ENCODE assay signal across 8 mouse cellular contexts in genomic region chr1:36071176-36071575, GRCm38 (mm10). TPM values are rescaled to one million over a fixed set of nuclear protein-coding genes. Genes with fewer than 3 reads are reported as not detected.
DNase-seq lines count a peak whose midpoint lies in the region; ATAC-seq and TF ChIP-seq lines count a peak whose summit lies in the region.

No protein-coding gene starts in this region.

- no peaks in the 10 kb centered on the region for H3K27me3 ChIP-seq in lung, embryonic 14.5 days (ENCODE audit: insufficient read depth, low read length)
- H3K27me3 ChIP-seq in embryonic facial prominence, embryonic 15.5 days, result no peaks in the 10 kb centered on the region
- H3K27me3 ChIP-seq in intestine, embryonic 16.5 days (replicated peaks; ENCODE audit: control insufficient read depth, insufficient read depth, low read length), result no peaks in the 10 kb centered on the region
- H3K27me3 ChIP-seq in neural tube, embryonic 14.5 days (ENCODE audit: control insufficient read depth, insufficient read depth, low read length), result no peaks in the 10 kb centered on the region

- peak overlapping the region; percentile 94 for H3K4me2 ChIP-seq in lung, embryonic 14.5 days
- H3K4me2 ChIP-seq in embryonic facial prominence, embryonic 15.5 days (replicated peaks), result peak overlapping the region; percentile 93
- H3K4me2 ChIP-seq in intestine, embryonic 16.5 days (ENCODE audit: low read depth, low read length), result peak overlapping the region; percentile 87
- peak overlapping the region; percentile 98 for H3K4me2 ChIP-seq in neural tube, embryonic 14.5 days (ENCODE audit: low read depth, low read length)

- peaks cover 17% of the 10 kb centered on the region; the same call in 1 of the 2 replicates for H3K36me3 ChIP-seq in lung, embryonic 14.5 days (ENCODE audit: insufficient read depth)
- peaks cover 4% of the 10 kb centered on the region; the same call in 1 of the 2 replicates for H3K36me3 ChIP-seq in embryonic facial prominence, embryonic 15.5 days
- no peaks in the 10 kb centered on the region for H3K36me3 ChIP-seq in intestine, embryonic 16.5 days (ENCODE audit: control insufficient read depth, insufficient read depth, low read length)
- no peaks in the 10 kb centered on the region for H3K36me3 ChIP-seq in neural tube, embryonic 14.5 days (ENCODE audit: control insufficient read depth, insufficient read depth, low read length)

- H3K4me1 ChIP-seq in lung, embryonic 14.5 days (ENCODE audit: insufficient read depth), result peaks cover 17% of the 10 kb centered on the region; the same call in 1 of the 2 replicates
- H3K4me1 ChIP-seq in embryonic facial prominence, embryonic 15.5 days, result peaks cover 69% of the 10 kb centered on the region
- peaks cover 75% of the 10 kb centered on the region for H3K4me1 ChIP-seq in intestine, embryonic 16.5 days (ENCODE audit: control insufficient read depth, insufficient read depth, low read length)
- peaks cover 47% of the 10 kb centered on the region for H3K4me1 ChIP-seq in neural tube, embryonic 14.5 days (ENCODE audit: control insufficient read depth, insufficient read depth, low read length)

- H3K27ac ChIP-seq in lung, embryonic 14.5 days (ENCODE audit: low read depth), result no peak overlapping the region
- no peak overlapping the region for H3K27ac ChIP-seq in embryonic facial prominence, embryonic 15.5 days (replicated peaks)
- peak overlapping the region; percentile 65 for H3K27ac ChIP-seq in intestine, embryonic 16.5 days (ENCODE audit: low read length)
- no peak overlapping the region for H3K27ac ChIP-seq in neural tube, embryonic 14.5 days (ENCODE audit: low read depth, low read length)

- H3K4me3 ChIP-seq in lung, embryonic 14.5 days (ENCODE audit: low read depth, low read length), result peak overlapping the region; percentile 78
- peak overlapping the region; percentile 81; the same call in 1 of the 2 replicates for H3K4me3 ChIP-seq in embryonic facial prominence, embryonic 15.5 days (replicated peaks)
- H3K4me3 ChIP-seq in intestine, embryonic 16.5 days (ENCODE audit: low read length), result peak overlapping the region; percentile 80
- H3K4me3 ChIP-seq in neural tube, embryonic 14.5 days (ENCODE audit: low read depth, low read length), result peak overlapping the region; percentile 86

- peak overlapping the region; percentile 75 for H3K9ac ChIP-seq in lung, embryonic 14.5 days
- H3K9ac ChIP-seq in embryonic facial prominence, embryonic 15.5 days, result no peak overlapping the region
- peak overlapping the region; percentile 83; the same call in 1 of the 2 replicates for H3K9ac ChIP-seq in intestine, embryonic 16.5 days (ENCODE audit: low read depth, low read length)
- H3K9ac ChIP-seq in neural tube, embryonic 14.5 days (replicated peaks; ENCODE audit: low read depth, low read length), result no peak overlapping the region; the same call in 1 of the 2 replicates

- ATAC-seq in lung, embryonic 14.5 days (ENCODE audit: insufficient read depth), result no peak
- ATAC-seq in embryonic facial prominence, embryonic 15.5 days (ENCODE audit: insufficient number of reproducible peaks, low FRiP score, low TSS enrichment, low read depth), result no peak
- ATAC-seq in intestine, embryonic 16.5 days, result peak; percentile 13
- ATAC-seq in neural tube, embryonic 14.5 days (ENCODE audit: low read depth), result no peak

- no peak for DNase-seq in lung, embryonic 14.5 days
- no peak for DNase-seq in lung, postnatal 36 days
- DNase-seq in cerebellum, postnatal 4 days (ENCODE audit: low spot score in 2 of 2), result no peak
- no peak for DNase-seq in gastrocnemius, postnatal 14 days
- no peak for DNase-seq in cerebellum, adult 8-10 months

- intact Hi-C loops in gastrocnemius, postnatal 14 days (cut with DNase I; ENCODE audit: low total_unique reads), result loop anchor here (10.0 kb wide), 1 partner anchor 64 kb away; no protein-coding TSS in a partner anchor

- H3K9me3 ChIP-seq in lung, embryonic 14.5 days (ENCODE audit: low read depth, low read length), result no peaks in the 10 kb centered on the region
- no peaks in the 10 kb centered on the region for H3K9me3 ChIP-seq in embryonic facial prominence, embryonic 15.5 days (replicated peaks)
- H3K9me3 ChIP-seq in intestine, embryonic 16.5 days (ENCODE audit: control insufficient read depth, low read length), result no peaks in the 10 kb centered on the region
- H3K9me3 ChIP-seq in neural tube, embryonic 14.5 days (ENCODE audit: control insufficient read depth, low read length), result no peaks in the 10 kb centered on the region

- WGBS in lung, embryonic 14.5 days, result 60% methylated on average over 7 of the region's 7 CpGs
- WGBS in embryonic facial prominence, embryonic 15.5 days, result 57% methylated on average over 7 of the region's 7 CpGs
- 53% methylated on average over 7 of the region's 7 CpGs for WGBS in intestine, embryonic 16.5 days
- WGBS in neural tube, embryonic 14.5 days, result 77% methylated on average over 7 of the region's 7 CpGs

- no peak for TF ChIP-seq CTCF in lung, embryonic 14.5 days (IDR thresholded peaks at IDR 0.05; ENCODE audit: low read depth)

RNA-seq across cellular contexts. Expression of gene Hs6st1, which starts 3.0 kb away (rescaled TPM):
- polyA plus RNA-seq in lung, embryonic 14.5 days (2014; fragmentation: Nextera tagmentation; extraction: Ambion mirVana), result 14.2 and 16.2 TPM in 2 replicates
- 8.3 and 11.2 TPM in 2 replicates for polyA plus RNA-seq in embryonic facial prominence, embryonic 15.5 days (2015; fragmentation: Nextera tagmentation; extraction: Ambion mirVana)
- 3.7 and 4.3 TPM in 2 replicates for polyA plus RNA-seq in intestine, embryonic 16.5 days (2015; fragmentation: Nextera tagmentation; extraction: Ambion mirVana)
- polyA plus RNA-seq in neural tube, embryonic 14.5 days (2014; fragmentation: Nextera tagmentation; extraction: Ambion mirVana), result 17.7 and 18.1 TPM in 2 replicates
- total RNA-seq in gastrocnemius, postnatal 14 days (2021), result 10 to 100 TPM; 17.8 to 23.1 TPM

Comparison
In these comparisons a context has a peak if more than half of its experiments do, and no peak if none do; other contexts are left out.
1. H3K9ac ChIP-seq: peak in lung, embryonic 14.5 days (single experiment) and intestine, embryonic 16.5 days (single experiment); none in embryonic facial prominence, embryonic 15.5 days (single experiment) and neural tube, embryonic 14.5 days (single experiment).
2. Peak in every context shown above with its lines, with median percentiles within 50 percentile points of each other: H3K4me2 ChIP-seq and H3K4me3 ChIP-seq.